Mouse (Mus musculus) stomach, postnatal 0 days (tissue): ENCODE data around the gene Wdr47.

Experiments
- CTCF ChIP-seq: IDR thresholded peaks from 2 replicates; pipeline ENCODE4 v1.5.1; 2016; ENCODE audit warnings: antibody characterized with exemption, low read depth, mild to moderate bottlenecking, moderate library complexity
- EP300 ChIP-seq: optimal IDR thresholded peaks from 2 replicates; pipeline ENCODE3; 2016; ENCODE audit warnings: antibody characterized with exemption

DNA sequence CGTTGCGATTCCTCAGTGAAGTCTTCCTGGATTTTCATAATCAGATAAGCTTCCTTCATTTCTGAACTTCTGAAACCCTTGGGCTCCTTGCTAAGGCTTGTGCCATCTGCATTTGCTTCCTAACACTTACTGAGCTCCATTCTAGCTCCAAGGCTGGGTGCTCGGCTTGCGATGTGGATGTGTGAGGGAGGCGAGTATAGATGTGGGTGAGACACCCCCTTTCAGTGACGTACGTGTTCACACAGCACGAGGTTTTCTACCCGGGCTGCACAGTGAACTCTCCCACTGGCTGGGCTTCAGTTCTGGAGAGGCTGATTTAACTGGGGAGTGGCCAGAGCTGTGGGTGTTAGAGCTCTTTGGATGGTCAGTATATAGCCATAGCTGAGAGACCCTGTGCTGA lies 67.5 kb downstream of the Wdr47 start:
- TF ChIP-seq CTCF (no peak), EP300 (no peak)
